Mouse (Mus musculus) urinary bladder, adult 2 months (tissue): ENCODE data around the gene Trmt1. TPM values are rescaled to one million over a fixed set of nuclear protein-coding genes. Genes with fewer than 3 reads are reported as not detected.
A peak's percentile ranks its signal among the peaks of the same experiment; 100 is the strongest.

Experiments
- DNase-seq: peaks from one replicate; pipeline ENCODE4 v3.0.0; 2022; ENCODE audit warnings: low spot score
- polyA plus RNA-seq: library from polyadenylated mRNA; depleted of rRNA; stranded (reverse); fragments of >200 nt; gene quantifications from 2 replicates; pipeline ENCODE4 v1.2.3, GENCODE M21; 2012

Gene Trmt1
- polyA plus RNA-seq, 1 experiment: 71.7 TPM

DNA sequence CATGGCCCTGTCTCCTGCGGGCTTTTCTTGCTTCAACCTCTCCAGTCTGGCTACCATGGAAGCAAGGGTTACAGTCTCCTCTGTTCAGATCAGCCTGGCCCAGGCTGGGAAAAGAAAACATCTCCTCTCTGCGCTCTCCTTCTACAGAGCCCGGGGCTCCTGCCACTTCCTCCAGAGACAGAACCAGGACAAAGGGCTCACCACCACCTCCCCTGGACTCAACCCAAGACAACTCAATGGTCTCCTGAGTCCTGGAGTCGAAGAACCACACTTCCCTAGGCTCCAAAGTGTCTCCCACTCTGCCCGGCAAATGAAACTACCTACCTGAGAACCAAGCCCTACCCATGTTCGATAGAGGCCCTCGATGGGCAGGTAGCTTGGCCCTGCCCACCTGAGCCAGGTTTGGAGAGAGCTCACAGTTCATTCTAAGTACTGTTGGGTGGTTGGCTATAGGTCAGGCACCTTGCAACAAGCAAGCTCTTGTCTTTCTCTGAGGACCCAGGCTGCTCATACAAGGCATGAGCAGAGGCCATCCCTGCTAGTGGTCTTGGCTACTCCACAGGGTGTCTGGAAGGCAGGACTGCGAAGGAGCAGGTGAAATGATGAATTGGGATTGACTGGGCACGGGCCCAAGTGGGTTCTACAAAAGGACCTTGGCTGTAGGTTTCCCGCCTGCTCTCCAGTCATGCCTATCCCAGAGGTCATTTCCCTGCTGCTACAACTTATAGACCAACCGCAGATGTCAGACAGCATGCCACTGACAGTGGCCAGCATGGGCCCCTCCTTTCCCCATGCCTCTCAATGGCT is 45.5 kb downstream of the Trmt1 start:
- no peak for DNase-seq

DNA sequence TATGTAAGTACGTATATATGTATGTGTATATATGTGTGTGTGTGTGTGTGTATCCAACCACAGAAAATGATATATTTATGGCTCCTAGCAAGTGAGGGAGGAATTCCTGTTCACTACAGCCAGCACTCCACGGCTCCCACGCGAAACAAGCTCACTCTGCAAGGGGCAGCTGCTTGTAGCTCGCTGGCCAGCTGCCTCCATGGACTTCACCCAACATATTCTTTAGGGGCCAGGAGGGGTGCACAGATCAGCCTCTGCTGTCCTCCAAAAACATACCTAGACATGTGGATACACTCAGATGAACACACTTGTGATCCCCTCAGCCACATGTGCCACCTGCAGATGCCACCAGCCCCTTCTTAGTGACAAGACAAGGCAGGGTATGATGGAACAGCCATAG is 46.4 kb downstream of the Trmt1 start:
- DNase-seq: no peak

DNA sequence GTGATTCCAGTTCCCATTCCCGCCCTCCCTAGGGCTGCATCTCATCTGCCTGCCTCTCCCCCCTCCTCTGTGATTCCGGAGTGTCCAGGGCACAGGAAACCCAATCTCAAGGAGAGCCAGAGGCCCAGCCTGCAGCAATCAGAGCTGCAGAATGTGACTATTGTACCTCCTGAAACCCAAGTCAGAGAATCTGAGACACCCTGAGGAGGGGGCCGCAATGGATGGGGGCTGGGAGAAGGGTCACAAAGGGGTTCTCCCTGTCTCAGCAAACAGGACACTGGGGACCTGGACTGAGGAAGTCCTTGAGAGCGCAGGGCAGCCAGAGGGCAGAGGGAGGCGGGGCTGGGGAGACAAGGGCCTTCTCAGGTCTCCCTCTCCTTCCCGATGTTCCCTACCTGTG is 46.9 kb downstream of the Trmt1 start:
- DNase-seq: no peak

DNA sequence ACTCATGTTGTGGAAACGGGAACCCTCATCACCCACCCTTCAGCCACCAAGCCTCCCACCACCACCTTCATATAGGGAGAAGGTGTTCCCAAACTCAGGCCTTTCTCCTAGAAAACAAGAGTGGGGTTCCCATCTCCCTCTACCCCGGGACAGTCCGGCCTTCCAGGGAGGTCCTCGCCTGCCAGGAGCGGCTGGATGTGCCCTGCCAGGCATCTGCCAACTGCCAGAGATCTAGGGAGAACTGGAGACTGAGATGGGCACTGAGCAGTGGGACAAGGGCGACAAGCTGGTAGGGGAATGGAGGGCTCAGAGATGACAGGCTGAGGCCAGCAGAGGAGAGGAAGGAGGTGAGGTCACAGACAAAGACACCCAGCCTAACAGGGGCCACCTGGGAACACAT is 47.9 kb downstream of the Trmt1 start:
- DNase-seq: no peak

DNA sequence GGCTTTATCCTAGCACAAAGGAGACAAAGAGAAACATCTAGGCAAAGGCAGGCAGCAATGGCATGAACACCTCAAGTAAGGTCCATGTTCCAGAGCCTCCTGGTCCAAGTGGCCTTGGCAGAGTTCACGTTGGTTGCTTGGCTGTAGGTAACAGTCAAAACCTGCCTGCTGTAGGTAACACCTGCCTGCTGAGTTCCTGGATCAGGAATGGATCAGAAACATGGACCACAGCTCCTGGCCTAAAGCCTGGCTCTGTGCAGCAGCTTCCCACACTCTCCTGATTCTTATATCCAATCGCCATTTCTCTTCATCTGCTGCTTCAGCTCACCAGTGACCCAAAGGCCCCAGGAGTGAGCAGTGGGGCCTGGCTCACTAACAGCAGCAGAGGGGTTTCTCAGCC is 48.6 kb downstream of the Trmt1 start:
- DNase-seq: no peak

DNA sequence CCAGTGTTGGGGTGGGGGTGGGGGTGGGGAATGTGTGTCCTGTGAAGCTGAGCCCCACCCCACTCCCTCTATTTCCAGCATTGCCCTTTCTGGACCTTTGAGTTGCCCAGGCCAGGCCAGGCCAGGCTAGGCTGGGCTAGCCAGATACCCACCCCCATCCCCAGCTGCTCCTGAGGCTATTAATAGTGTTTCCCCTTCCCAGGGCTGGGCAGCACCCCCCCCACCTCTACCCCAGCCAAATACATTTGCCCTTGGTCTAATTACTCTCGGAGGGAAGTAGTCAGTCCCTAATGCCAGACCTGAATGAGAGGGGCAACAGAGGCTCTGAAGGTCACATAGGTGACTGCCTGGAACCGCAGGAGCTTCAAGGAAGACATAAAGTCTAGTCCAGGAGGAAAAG is 49.5 kb downstream of the Trmt1 start:
- DNase-seq: no peak

DNA sequence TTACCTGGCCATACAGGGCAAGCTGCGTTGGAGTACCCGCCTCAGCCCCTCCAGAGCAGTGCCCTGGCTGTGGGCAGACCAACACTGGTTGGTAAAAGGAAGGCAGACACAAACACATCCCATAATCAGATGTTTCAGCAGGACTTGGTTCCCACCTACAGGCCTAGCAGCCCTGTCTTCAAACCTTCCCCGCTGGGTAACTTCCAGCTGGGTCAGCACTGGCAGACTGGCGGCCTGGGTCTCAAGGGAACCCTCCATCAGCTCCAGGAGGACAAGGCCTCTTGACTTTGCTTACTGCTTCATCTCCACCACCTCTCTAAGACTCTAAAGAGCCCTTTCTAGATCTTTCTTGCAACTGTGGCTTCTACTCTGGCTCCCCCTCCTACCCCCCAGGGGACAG is 50.4 kb downstream of the Trmt1 start:
- DNase-seq: no peak

DNA sequence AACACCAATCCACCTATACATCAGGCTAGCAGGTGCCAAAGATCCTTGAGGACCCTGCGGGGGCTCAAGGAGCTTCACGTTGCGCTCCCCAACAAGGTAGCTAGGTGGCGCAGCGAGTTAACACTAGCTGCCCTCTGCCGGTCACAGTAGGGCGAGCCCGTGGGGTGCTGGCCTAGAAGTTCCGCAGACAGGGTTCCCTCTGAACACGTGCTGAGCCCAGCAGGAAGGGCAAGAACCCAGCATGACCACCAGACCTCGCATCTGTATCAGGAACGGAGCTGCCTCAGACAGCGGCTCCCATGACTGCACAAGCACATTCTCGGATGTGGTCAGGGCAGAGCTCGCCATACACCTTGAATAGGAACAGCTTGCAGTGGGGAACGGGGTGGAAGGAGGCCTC is 51.5 kb downstream of the Trmt1 start:
- DNase-seq: peak; percentile 60

DNA sequence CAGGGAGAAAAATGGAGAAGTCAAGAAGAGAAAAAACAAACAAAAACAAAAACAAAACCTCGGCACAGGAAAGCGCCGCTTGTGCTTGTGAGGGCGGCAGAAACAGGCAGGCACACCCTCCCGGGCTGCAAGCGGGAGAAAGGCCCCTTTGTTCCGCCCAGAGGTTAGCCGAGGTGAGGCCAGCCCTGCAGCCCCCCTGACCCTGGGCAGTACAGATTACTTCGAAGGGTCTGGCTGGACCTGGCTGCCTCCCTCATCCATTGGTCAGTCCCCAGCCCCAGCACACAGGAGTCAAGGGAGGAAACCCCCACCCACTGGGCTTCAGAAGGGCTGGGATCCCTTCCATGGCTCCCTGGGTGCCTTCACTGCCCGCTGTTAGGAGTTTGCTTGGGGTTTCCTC is 52.2 kb downstream of the Trmt1 start:
- DNase-seq: no peak

DNA sequence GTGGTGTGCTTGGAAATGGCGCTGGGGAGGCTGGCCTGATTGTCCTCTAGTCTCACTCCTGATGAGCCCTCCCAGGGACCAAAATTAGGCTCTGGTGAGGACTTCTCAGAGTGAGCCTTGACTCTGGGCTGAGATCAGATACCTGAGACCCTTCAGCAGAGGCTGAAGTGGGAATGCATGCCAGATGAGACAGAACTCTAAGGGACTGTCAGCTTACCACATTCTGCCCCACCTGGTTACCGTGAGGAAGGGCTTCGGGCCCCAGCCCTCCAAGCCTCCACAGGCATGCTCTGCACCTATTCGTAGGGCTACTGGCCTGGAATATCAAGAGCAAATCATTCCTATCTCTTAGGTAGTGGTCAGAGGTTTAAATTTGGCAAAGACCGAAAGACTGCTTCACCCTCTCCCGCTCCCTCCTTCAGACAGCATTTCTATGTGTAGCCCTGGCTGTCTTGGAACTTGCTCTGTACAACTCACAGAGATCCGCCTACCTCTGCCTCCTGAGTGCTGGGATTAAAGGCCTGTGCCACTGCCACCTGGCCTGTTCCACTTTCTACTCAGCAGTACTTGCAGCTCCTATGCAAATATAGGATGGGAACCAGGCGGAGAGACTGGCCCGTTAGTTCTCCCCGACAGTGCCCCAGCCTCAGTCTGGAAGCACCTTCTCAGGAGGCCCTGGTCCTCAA is 52.8 kb downstream of the Trmt1 start:
- no peak for DNase-seq

DNA sequence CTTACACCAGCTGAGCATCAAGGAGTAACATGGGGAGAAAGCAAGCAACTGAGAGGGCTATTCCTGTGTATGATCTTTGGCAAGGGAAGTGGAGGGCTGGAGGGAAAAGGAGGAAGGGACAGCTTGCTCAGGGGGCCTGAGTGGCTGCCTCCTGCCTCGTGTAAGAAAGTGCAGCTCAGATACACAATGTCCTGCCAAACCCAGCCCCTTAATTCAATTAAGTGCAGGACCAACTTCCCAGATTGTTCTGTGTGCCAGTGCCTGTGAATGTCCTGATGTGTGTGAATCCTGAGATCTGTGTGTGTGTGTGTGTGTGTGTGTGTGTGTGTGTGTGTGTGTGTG is 53.3 kb downstream of the Trmt1 start:
- no peak for DNase-seq

DNA sequence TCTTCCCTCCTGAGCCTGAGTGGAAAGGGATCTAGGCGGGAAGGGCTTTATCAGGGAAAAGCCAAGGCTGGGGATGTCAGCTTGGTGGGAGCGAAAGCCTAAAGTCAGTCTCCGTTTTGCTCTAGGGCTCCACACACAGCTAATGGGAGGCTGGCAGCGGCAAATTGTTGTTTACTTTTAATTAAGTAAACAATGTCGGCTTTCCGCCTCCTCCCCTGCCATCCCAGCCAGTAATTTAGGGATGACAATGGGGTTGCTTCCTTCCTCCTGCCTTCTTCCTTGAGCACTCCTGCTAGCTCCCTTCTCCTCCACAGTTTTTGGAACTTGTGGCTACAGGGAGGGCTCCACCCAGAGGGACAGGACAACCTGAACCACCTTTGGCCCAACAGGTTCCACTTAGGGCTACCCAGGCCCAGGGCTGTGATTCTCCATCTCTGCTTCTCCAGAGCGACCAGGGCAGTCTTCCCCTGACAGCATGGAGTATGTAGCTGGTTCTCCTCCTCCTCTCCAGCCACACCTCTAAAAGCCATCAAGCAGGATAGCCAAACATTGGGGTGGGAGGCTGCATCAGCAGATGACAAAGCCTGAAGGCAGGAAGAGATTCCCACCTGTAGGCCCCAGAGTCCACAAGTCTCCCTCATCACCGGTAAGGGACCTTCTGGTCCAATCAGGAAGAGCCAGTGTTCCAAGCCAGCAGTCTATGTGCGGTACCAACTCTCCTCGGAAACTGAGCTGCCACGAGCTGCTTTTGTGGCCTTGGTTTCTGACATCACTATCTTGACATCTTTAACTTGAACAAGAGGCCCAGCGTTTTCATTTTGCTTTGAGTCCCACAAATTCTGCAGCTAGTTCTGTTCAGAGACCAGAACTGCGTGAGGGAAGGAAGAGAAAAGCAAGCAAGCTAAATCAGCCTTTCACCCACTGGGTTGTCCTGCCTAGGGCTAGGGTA is 55.1 kb downstream of the Trmt1 start:
- no peak for DNase-seq

DNA sequence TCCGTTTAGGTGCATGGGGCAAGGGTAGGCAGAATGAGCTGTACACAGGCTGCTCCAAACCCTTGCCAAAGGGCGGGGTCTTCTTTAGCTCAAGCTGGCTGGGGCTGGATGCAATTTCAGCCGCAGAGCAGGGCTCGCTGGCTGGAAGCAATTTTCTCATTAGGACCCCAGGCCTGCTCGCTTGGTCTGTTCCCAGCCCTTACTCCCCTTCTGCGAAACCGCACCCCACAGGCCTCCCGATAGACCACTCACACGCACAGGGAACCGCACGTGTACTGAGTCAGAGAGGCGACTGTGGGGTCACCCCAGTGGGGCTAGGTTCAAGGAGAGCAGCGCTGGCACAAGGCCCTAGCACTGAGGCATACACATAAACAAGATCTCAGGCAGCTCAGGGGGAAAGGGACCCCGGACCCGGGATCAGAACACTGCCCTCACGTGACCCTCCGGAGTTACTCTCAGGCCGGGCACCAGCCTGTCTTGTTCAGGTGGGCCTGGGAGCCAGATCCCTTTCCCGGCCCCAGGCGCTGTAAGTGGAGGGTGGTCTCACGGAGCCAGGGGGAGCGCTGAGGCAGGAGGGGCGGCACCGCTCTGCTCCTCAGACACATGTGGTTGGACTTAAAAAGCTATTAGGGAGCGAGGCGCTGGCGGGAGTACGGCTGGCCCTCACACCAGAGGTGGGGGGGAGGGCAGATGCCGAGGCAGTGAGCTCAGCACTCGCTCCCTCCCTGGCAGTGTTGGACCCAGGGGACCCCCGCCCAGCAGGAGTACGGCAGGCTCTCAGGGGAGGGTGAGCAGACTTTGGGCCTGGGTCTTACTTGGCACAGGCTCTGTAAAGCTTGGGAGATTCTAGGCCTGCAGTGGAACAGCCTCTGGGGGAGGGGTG is 56.3 kb downstream of the Trmt1 start:
- no peak for DNase-seq

DNA sequence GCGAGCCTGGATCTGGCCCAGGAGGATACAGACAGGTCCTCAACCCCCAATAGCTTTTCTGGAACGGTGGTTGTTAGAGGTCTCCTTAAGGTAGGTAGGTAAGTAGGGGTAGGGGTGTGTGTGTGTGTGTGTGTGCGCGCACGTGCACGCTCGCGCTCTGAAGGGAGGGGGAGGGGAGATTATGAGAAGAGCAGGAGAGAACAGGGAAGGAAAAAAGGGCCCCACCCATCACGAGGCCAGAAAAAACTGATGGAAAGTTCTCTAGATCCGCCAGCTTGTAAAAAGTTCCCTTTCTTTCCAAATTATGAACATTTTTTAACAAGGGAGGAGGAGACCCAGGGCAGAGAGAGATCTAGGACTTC is 56.9 kb downstream of the Trmt1 start:
- no peak for DNase-seq

DNA sequence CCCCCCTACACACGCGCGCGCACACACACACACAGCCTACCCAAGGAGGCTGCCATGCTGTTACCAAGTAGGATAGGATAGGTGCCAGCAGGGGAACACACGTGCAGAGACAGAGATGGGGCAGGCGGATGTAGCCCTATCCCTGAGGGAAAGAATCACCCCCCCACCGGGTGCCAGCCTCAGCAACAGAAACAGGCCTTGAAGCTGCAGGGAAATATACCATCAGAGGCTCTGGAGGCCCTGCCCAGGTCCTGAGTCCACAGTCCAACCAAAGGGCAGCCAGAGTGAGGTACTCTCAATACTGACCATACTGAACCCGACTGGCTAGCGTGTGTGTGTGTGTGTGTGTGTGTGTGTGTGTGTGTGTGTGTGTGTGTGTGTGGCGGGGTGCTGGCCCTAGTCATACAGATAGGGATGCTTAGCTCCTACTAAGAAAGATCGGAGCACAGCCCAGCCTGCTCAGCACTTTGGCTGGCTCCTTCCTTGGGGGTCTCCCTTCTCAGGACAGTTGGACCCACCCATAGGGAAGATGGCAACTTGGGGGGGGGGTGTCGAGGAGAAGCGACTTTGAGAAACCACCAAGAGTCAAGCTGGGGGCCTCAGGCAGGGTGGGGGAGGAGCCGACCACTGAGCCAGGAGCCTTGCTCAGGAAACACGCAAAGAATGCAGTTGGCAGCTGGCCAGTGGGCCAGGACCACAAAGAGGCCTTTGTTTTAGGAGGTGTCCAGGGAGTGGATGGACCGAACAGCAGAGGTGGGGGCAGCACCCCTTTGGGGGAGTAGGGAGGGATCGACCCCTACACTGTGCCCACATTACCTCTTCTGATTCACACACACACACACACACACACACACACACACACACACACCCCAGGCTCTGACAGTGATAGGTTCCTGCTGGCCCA is 57.7 kb downstream of the Trmt1 start:
- DNase-seq: no peak

DNA sequence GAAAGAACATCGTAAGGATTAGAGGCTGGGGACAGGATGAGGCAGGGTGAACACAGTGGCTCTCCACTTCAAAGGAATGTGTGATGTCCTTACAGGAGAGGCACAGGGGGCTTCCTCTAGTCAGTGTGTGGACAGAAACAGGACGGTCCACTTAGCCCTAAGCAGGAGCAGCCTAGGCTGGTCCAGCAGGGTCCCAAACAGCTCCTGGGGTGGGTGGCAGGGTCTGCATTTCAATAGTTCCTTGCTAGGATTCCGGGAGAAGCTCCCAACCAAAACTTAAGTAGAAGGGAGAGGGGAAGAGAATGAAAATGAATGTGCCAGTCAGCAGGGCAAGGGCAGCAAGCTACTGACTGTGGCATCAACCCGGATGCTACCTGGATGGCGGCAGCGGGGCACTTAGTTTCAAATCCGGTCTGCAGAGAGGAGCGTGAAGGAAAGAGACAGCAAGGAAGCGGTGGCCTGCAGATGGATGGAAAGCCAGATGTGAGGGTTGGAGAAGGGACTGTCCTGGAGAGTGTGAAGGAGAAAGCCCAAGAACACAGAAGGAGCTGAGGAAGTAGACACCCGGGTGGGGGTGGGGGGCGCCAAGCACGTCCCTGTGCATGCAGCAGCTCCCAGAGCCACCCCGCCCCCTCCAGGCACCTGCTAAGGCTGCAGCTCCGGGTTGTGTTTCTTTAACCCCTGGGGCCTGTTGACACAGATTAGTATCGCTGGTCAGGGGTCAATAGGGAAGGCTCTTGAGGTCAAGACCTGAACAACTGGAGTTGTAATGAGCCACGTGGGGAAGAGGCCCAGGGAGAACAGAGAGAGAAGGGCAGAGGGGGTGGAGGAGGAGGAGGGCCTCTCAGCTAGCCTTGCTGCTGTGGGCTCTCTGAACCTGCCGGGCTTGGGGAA is 59.2 kb downstream of the Trmt1 start:
- no peak for DNase-seq
